Comparison of ENCODE assay signal across 9 mouse cellular contexts in genomic region chr7:82478861-82479755, GRCm38 (mm10).
A peak's percentile ranks its signal among the peaks of the same experiment; 100 is the strongest.
DNase-seq lines count a peak whose midpoint lies in the region; ATAC-seq and TF ChIP-seq lines count a peak whose summit lies in the region.
"Had no signal": no experiment of that assay in that cellular context is flagged by ENCODE, and none has a peak within 500 bp of the region (broad histone marks: within the 10 kb centered on the region; RNA-seq: fewer than 3 reads in every experiment).

No protein-coding gene starts in this region.

- no peak for TF ChIP-seq CTCF in lung, postnatal 0 days (IDR thresholded peaks at IDR 0.05)

- no peak for ATAC-seq in kidney, embryonic 15.5 days (replicated peaks; ENCODE audit: low FRiP score)
- peak; percentile 40; the same call in 1 of the 2 replicates for ATAC-seq in lung, postnatal 0 days
- no peak for ATAC-seq in megakaryocyte-erythroid progenitor cell, adult 5-6 weeks (replicated peaks; ENCODE audit: low FRiP score, low TSS enrichment, poor library complexity, severe bottlenecking)

- H3K9ac ChIP-seq in kidney, embryonic 15.5 days, result no peak overlapping the region
- H3K9ac ChIP-seq in lung, postnatal 0 days (replicated peaks; ENCODE audit: low read depth), result no peak overlapping the region
- H3K9ac ChIP-seq: embryonic facial prominence, embryonic 15.5 days had no signal

- no peak overlapping the region for H3K27ac ChIP-seq in kidney, embryonic 15.5 days
- no peak overlapping the region for H3K27ac ChIP-seq in lung, postnatal 0 days (ENCODE audit: low read length)
- H3K27ac ChIP-seq: embryonic facial prominence, embryonic 15.5 days had no signal

- H3K9me3 ChIP-seq in kidney, embryonic 15.5 days (replicated peaks), result no peaks in the 10 kb centered on the region
- no peaks in the 10 kb centered on the region for H3K9me3 ChIP-seq in lung, postnatal 0 days (ENCODE audit: low read length)
- H3K9me3 ChIP-seq: embryonic facial prominence, embryonic 15.5 days had no signal

- H3K4me2 ChIP-seq in kidney, embryonic 15.5 days, result no peak overlapping the region
- no peak overlapping the region for H3K4me2 ChIP-seq in lung, postnatal 0 days (replicated peaks; ENCODE audit: low read depth, low read length)
- H3K4me2 ChIP-seq: embryonic facial prominence, embryonic 15.5 days had no signal

- DNase-seq in kidney, adult 8-10 months, result peak; percentile 22 to 27
- DNase-seq in adrenal gland, postnatal 36 days, result peak; percentile 12 to 32
- peak; percentile 35 for DNase-seq in gastrocnemius, postnatal 10 days
- peak; percentile 62 for DNase-seq in lung, postnatal 0 days (ENCODE audit: low spot score)
- no peak for DNase-seq in thymus, postnatal 4 days
- DNase-seq in frontal cortex, postnatal 14 days (ENCODE audit: low spot score in 2 of 2), result no peak

- no peaks in the 10 kb centered on the region for H3K36me3 ChIP-seq in kidney, embryonic 15.5 days
- H3K36me3 ChIP-seq in lung, postnatal 0 days (ENCODE audit: insufficient read depth, low read length), result no peaks in the 10 kb centered on the region
- H3K36me3 ChIP-seq: embryonic facial prominence, embryonic 15.5 days had no signal

- H3K4me3 ChIP-seq in kidney, embryonic 15.5 days (replicated peaks), result no peak overlapping the region
- H3K4me3 ChIP-seq in lung, postnatal 0 days (ENCODE audit: low read depth, low read length), result no peak overlapping the region
- H3K4me3 ChIP-seq: embryonic facial prominence, embryonic 15.5 days had no signal

- TF ChIP-seq EP300 in lung, postnatal 0 days (IDR thresholded peaks at IDR 0.05), result no peak

- 82% methylated on average over 10 of the region's 10 CpGs for WGBS in kidney, embryonic 15.5 days
- 67% methylated on average over 10 of the region's 10 CpGs for WGBS in lung, postnatal 0 days

- no peaks in the 10 kb centered on the region for H3K27me3 ChIP-seq in kidney, embryonic 15.5 days
- H3K27me3 ChIP-seq in lung, postnatal 0 days (replicated peaks; ENCODE audit: insufficient read depth, low read length), result no peaks in the 10 kb centered on the region
- H3K27me3 ChIP-seq: embryonic facial prominence, embryonic 15.5 days had no signal

- no peaks in the 10 kb centered on the region for H3K4me1 ChIP-seq in kidney, embryonic 15.5 days
- no peaks in the 10 kb centered on the region for H3K4me1 ChIP-seq in lung, postnatal 0 days (ENCODE audit: insufficient read depth, low read depth, low read length)
- H3K4me1 ChIP-seq: embryonic facial prominence, embryonic 15.5 days had no signal

Comparison
In these comparisons a context has a peak if more than half of its experiments do, and no peak if none do; other contexts are left out.
1. DNase-seq: peak in kidney, adult 8-10 months (2 of 2), adrenal gland, postnatal 36 days (2 of 2), gastrocnemius, postnatal 10 days (single experiment) and lung, postnatal 0 days (single experiment); none in thymus, postnatal 4 days (single experiment) and frontal cortex, postnatal 14 days (0 of 2).